Mouse (Mus musculus) liver, embryonic 14.5 days (tissue): ENCODE measurements around the gene Csmd2. TPM values are rescaled to one million over a fixed set of nuclear protein-coding genes. Genes with fewer than 3 reads are reported as not detected.

ENCODE experiments used
- ATAC-seq: fragments of 200-750 bp; cut with Nextera tagmentation; 2 replicates; pipeline ENCODE4 v1.8.0; 2017; ENCODE audit warnings: moderate number of reproducible peaks, mild to moderate bottlenecking, moderate library complexity; ENCODE audit not compliant: insufficient read depth
- DNase-seq, 3 experiments: peaks; one replicate each; pipeline ENCODE4 v3.0.0-alpha.2; 2012 to 2013; ENCODE audit warnings: low read depth in 3 of 3, low spot score in 3 of 3
- H3K27ac ChIP-seq: fragments of 300-500 bp; sonication (generic); 2 replicates; pipeline ENCODE4 v1.5.1; 2014; ENCODE audit warnings: moderate library complexity, mild to moderate bottlenecking, control low read depth, inconsistent platforms
- H3K27me3 ChIP-seq: fragments of 300-500 bp; sonication (generic); 2 replicates; pipeline ENCODE4 v1.6.1; 2014; ENCODE audit warnings: mild to moderate bottlenecking, low read length, moderate library complexity; ENCODE audit not compliant: control insufficient read depth, insufficient read depth
- H3K36me3 ChIP-seq: fragments of 300-500 bp; sonication (generic); replicated peaks from 2 replicates; pipeline ENCODE4 v1.6.1; 2014; ENCODE audit warnings: low read depth; ENCODE audit not compliant: control insufficient read depth, insufficient read depth
- H3K4me1 ChIP-seq, 2 experiments: fragments of 200-500 bp in 1 of 2; fragments of 300-500 bp in 1 of 2; sonication (generic) in 1 of 2; replicated peaks; 2 replicates each; pipeline ENCODE4 v1.6.1; 2012 to 2014; ENCODE audit warnings: antibody characterized with exemption in 1 of 2, inconsistent platforms in 1 of 2, low read length in 1 of 2; ENCODE audit not compliant: control insufficient read depth in 2 of 2, insufficient read depth in 2 of 2
- H3K4me2 ChIP-seq: fragments of 300-500 bp; sonication (generic); 2 replicates; pipeline ENCODE4 v1.6.1; 2014; ENCODE audit warnings: low read depth, mild to moderate bottlenecking, control low read depth, moderate library complexity
- H3K4me3 ChIP-seq, 2 experiments: fragments of 200-500 bp in 1 of 2; fragments of 300-500 bp in 1 of 2; sonication (generic) in 1 of 2; 2 replicates each; pipeline ENCODE4 v1.5.1; 2012 to 2014; ENCODE audit warnings: low read depth in 2 of 2, low read length in 2 of 2, mild to moderate bottlenecking in 2 of 2, control low read depth in 1 of 2, inconsistent platforms in 1 of 2, moderate library complexity in 1 of 2; ENCODE audit not compliant: insufficient read depth in 1 of 2
- H3K9ac ChIP-seq: fragments of 300-500 bp; sonication (generic); replicated peaks from 2 replicates; pipeline ENCODE4 v1.6.1; 2014; ENCODE audit warnings: mild to moderate bottlenecking, control low read depth, moderate library complexity
- H3K9me3 ChIP-seq: fragments of 300-500 bp; sonication (generic); 2 replicates; pipeline ENCODE4 v1.6.1; 2016; ENCODE audit warnings: low read length, mixed read lengths; ENCODE audit not compliant: control insufficient read depth
- CTCF ChIP-seq: IDR thresholded peaks from 2 replicates; pipeline ENCODE4 v1.5.1; 2016; ENCODE audit warnings: antibody characterized with exemption, low read depth, control low read depth
- EP300 ChIP-seq: IDR thresholded peaks from 2 replicates; pipeline ENCODE4 v1.6.1; 2016; ENCODE audit warnings: antibody characterized with exemption, low read depth
- WGBS: fragments of 180-500 bp; shearing (Covaris S2); extraction: QIAGEN DNeasy Blood & Tissue Kit; methylation state at CpG from one replicate; pipeline ENCODE4 v1.1.7; 2014; ENCODE audit not compliant: insufficient replicate concordance; 5-methylcytosine and 5-hydroxymethylcytosine counted together
- polyA plus RNA-seq, 2 experiments: library from polyadenylated mRNA; depleted of rRNA in 1 of 2; stranded (reverse) in 1 of 2; unstranded in 1 of 2; fragments of >200 nt; fragmentation: Nextera tagmentation in 1 of 2; extraction: Ambion mirVana in 1 of 2; gene quantifications; 2 replicates each; pipeline versions ENCODE4 v1.2.1 to v1.2.3; 2012 to 2014

The Csmd2 gene
- polyA plus RNA-seq, 2 experiments = 0.01 TPM; not detected in 1

- Histone ChIP-seq H3K9me3 (no peaks in the 10 kb centered on the region), H3K36me3 (no peaks in the 10 kb centered on the region), H3K27me3 (no peaks in the 10 kb centered on the region), H3K4me3 (no peak overlapping the region), H3K9ac (no peak overlapping the region), H3K27ac (no peak overlapping the region), H3K4me2 (no peak overlapping the region), H3K4me1 (no peaks in the 10 kb centered on the region)
- DNase-seq = no peak
- TF ChIP-seq EP300 (no peak), CTCF (no peak)
- WGBS = 81% methylated on average over 6 of the region's 6 CpGs
- no peak for ATAC-seq
These were observed 380.4 kb downstream of the Csmd2 start for GRCm38 (mm10) chr4:128368088-128368487.

GRCm38 (mm10) chr4:128371766-128372165, 384.1 kb downstream of the Csmd2 start:
- Histone ChIP-seq H3K27ac (no peak overlapping the region), H3K27me3 (no peaks in the 10 kb centered on the region), H3K9ac (no peak overlapping the region), H3K4me1 (no peaks in the 10 kb centered on the region), H3K9me3 (no peaks in the 10 kb centered on the region), H3K4me2 (no peak overlapping the region), H3K36me3 (no peaks in the 10 kb centered on the region), H3K4me3 (no peak overlapping the region)
- no peak for TF ChIP-seq CTCF
- TF ChIP-seq EP300 = no peak
- ATAC-seq (no peak), DNase-seq (no peak)
- WGBS = 51% methylated on average over 6 of the region's 6 CpGs

GRCm38 (mm10) chr4:128373196-128373595, 385.5 kb downstream of the Csmd2 start:
- Histone ChIP-seq H3K4me2 (no peak overlapping the region), H3K9ac (no peak overlapping the region), H3K4me1 (no peaks in the 10 kb centered on the region), H3K36me3 (no peaks in the 10 kb centered on the region), H3K27me3 (no peaks in the 10 kb centered on the region), H3K4me3 (no peak overlapping the region), H3K9me3 (no peaks in the 10 kb centered on the region), H3K27ac (no peak overlapping the region)
- ATAC-seq (no peak), DNase-seq (no peak)
- 62% methylated on average over 6 of the region's 6 CpGs for WGBS
- TF ChIP-seq EP300 (no peak), CTCF (no peak)

GRCm38 (mm10) chr4:128374051-128374450, 386.4 kb downstream of the Csmd2 start:
- no peaks in the 10 kb centered on the region for H3K4me1 ChIP-seq
- no peak overlapping the region for H3K9ac ChIP-seq
- H3K4me2 ChIP-seq = no peak overlapping the region
- H3K4me3 ChIP-seq = no peak overlapping the region
- H3K27me3 ChIP-seq = no peaks in the 10 kb centered on the region
- no peaks in the 10 kb centered on the region for H3K36me3 ChIP-seq
- no peak for TF ChIP-seq CTCF
- no peak for TF ChIP-seq EP300
- 67% methylated on average over 5 of the region's 5 CpGs for WGBS
- no peak for ATAC-seq
- no peaks in the 10 kb centered on the region for H3K9me3 ChIP-seq
- no peak overlapping the region for H3K27ac ChIP-seq
- DNase-seq = no peak

GRCm38 (mm10) chr4:128378946-128379345, 391.3 kb downstream of the Csmd2 start:
- Histone ChIP-seq H3K4me1 (no peaks in the 10 kb centered on the region), H3K9me3 (no peaks in the 10 kb centered on the region), H3K27ac (no peak overlapping the region), H3K4me3 (no peak overlapping the region), H3K9ac (no peak overlapping the region), H3K4me2 (no peak overlapping the region), H3K36me3 (no peaks in the 10 kb centered on the region), H3K27me3 (no peaks in the 10 kb centered on the region)
- DNase-seq (no peak), ATAC-seq (no peak)
- TF ChIP-seq EP300 (no peak), CTCF (no peak)
- 70% methylated on average over 2 of the region's 2 CpGs for WGBS
